Mouse (Mus musculus): Measurements from ENCODE around the gene Drc3.

DNA sequence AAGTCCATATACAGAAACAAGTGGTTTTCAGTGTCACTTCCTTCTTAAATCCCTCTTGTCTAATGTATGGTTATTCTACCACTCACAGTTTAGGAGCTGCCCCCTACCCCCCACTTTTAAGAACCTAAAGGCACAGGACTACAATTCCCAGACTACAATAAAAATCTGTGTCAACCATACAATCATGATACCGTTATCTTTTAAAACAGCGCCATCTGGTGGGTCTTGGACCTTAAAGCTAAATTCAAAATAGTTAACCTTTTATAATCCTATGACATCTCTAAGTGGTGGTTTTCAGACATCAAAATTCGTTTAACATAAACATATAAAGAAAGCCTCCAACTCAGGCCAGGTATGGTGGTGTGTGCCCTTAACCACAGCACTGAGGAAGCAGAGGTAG, 59.0 kb downstream of the Drc3 start:
- TF ChIP-seq CTCF (IDR thresholded peaks at IDR 0.05; ENCODE audit: control insufficient read depth, insufficient read depth, insufficient read length) = no peak
- TF ChIP-seq MYOG (IDR thresholded peaks at IDR 0.05; ENCODE audit: control insufficient read depth, extremely low read depth, insufficient read length) = no peak
- no peak for TF ChIP-seq MAX (IDR thresholded peaks at IDR 0.05)
- TF ChIP-seq USF1 (IDR thresholded peaks at IDR 0.05; ENCODE audit: low read depth) = no peak
- no peak for TF ChIP-seq CEBPB (IDR thresholded peaks at IDR 0.05; ENCODE audit: low read depth)
- TF ChIP-seq MYOD1 (IDR thresholded peaks at IDR 0.05; ENCODE audit: control insufficient read depth, insufficient read length, low read depth) = no peak
- no peak for TF ChIP-seq FOSL1 (IDR thresholded peaks at IDR 0.05; ENCODE audit: insufficient read depth, low read length, poor library complexity, severe bottlenecking)

All from C2C12 (cell line).